11 mouse cellular contexts compared by ENCODE assay signal in the genomic region with DNA sequence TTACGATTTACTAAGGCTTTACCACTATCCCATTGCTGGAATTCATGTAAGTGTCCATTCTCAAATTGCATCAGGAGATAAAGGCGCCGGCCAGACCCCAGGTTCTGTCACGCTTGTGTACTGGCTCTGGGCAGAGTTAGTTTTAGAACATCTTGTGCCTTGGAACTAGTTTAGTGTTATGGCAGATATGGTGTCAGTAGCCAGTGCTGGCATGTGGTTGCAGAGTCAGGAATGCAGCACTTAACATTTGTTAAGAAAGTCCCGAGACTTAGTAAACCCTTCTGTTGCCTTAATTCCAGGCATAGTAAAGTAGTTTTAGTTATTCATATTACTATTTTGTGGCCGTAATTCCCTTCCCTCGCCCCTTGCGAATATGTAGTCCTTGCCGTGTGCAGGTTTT. TPM values are rescaled to one million over a fixed set of nuclear protein-coding genes. Genes with fewer than 3 reads are reported as not detected.
DNase-seq lines count a peak whose midpoint lies in the region; ATAC-seq lines count a peak whose summit lies in the region.
"Had no signal": no experiment of that assay in that cellular context is flagged by ENCODE, and none has a peak within 500 bp of the region (broad histone marks: within the 10 kb centered on the region; RNA-seq: fewer than 3 reads in every experiment).

No protein-coding gene starts in this region.

- no peak overlapping the region for H3K9ac ChIP-seq in embryonic facial prominence, embryonic 15.5 days

- H3K4me3 ChIP-seq in embryonic facial prominence, embryonic 15.5 days (replicated peaks) = peak overlapping the region; percentile 91; the same call in 1 of the 2 replicates

- H3K27me3 ChIP-seq in embryonic facial prominence, embryonic 15.5 days = no peaks in the 10 kb centered on the region
- H3K27me3 ChIP-seq: megakaryocyte, embryonic 14.5 days had no signal

- 58% methylated on average over 9 of the region's 9 CpGs for WGBS in embryonic facial prominence, embryonic 15.5 days

- H3K9me3 ChIP-seq in embryonic facial prominence, embryonic 15.5 days (replicated peaks) = no peaks in the 10 kb centered on the region
- H3K9me3 ChIP-seq: G1E; megakaryocyte, embryonic 14.5 days had no signal

- no peaks in the 10 kb centered on the region for H3K36me3 ChIP-seq in embryonic facial prominence, embryonic 15.5 days

- peak overlapping the region; percentile 94 for H3K4me2 ChIP-seq in embryonic facial prominence, embryonic 15.5 days (replicated peaks)

- H3K27ac ChIP-seq in embryonic facial prominence, embryonic 15.5 days (replicated peaks) = no peak overlapping the region

- ATAC-seq in embryonic facial prominence, embryonic 15.5 days (ENCODE audit: insufficient number of reproducible peaks, low FRiP score, low TSS enrichment, low read depth) = no peak

- peak; percentile 6 for DNase-seq in kidney, adult 9 months
- no peak for DNase-seq in kidney, adult 8-10 months
- DNase-seq in heart, postnatal 36 days = peak; percentile 20 to 36
- DNase-seq in lung, postnatal 14 days = peak; percentile 10
- no peak for DNase-seq in testis, postnatal 10 days (ENCODE audit: low spot score)
- DNase-seq in urinary bladder, postnatal 25 days (ENCODE audit: low spot score) = no peak
- DNase-seq in right cerebral cortex, postnatal 4 days = no peak
- DNase-seq: cerebellum, postnatal 25 days had no signal

- intact Hi-C loops in heart, postnatal 36 days (cut with DNase I) = loop anchor here (2.0 to 10.0 kb wide), 2 partner anchors 79 to 917 kb away; partner anchors contain the start of genes Gk5 and Slc25a36

- H3K4me1 ChIP-seq in embryonic facial prominence, embryonic 15.5 days = peaks cover 14% of the 10 kb centered on the region; the same call in 1 of the 2 replicates

RNA-seq across cellular contexts. Expression of gene Tfdp2, which starts 1.7 kb away (rescaled TPM):
- polyA plus RNA-seq in embryonic facial prominence, embryonic 15.5 days (2015; fragmentation: Nextera tagmentation; extraction: Ambion mirVana) = 31.1 and 34.4 TPM in 2 replicates
- 100 to 1,000 TPM; 107 to 125 TPM for total RNA-seq in heart, postnatal 36 days (2021)

Comparison
In these comparisons a context has a peak if more than half of its experiments do, and no peak if none do; other contexts are left out.
1. DNase-seq: peak in kidney, adult 9 months (single experiment), heart, postnatal 36 days (2 of 2) and lung, postnatal 14 days (single experiment); none in kidney, adult 8-10 months (0 of 2), testis, postnatal 10 days (single experiment), urinary bladder, postnatal 25 days (single experiment) and right cerebral cortex, postnatal 4 days (single experiment).